Mouse (Mus musculus): ENCODE data around the gene Best1. TPM values are rescaled to one million over a fixed set of nuclear protein-coding genes. Genes with fewer than 3 reads are reported as not detected.

The Best1 gene
- polyA plus RNA-seq, 1 experiment from 2014 or later: 0.80 TPM

- Histone ChIP-seq H3K9me3 (no peaks in the 10 kb centered on the region), H3K4me1 (peaks cover 15% of the 10 kb centered on the region; the same call in 1 of the 2 replicates), H3K27me3 (replicated peaks) (no peaks in the 10 kb centered on the region), H3K9ac (no peak overlapping the region), H3K27ac (no peak overlapping the region), H3K4me2 (no peak overlapping the region), H3K36me3 (peaks cover 24% of the 10 kb centered on the region), H3K4me3 (replicated peaks) (no peak overlapping the region)
- ATAC-seq (ENCODE audit: insufficient read depth, low FRiP score, low read depth): no peak
- WGBS: 84% methylated on average over 2 of the region's 2 CpGs
Observed at GRCm38 (mm10) chr19:9985900-9986421, 15.5 kb downstream of the Best1 start.

GRCm38 (mm10) chr19:9985190-9985899 is 16.1 kb downstream of the Best1 start:
- Histone ChIP-seq H3K4me2 (no peak overlapping the region), H3K4me3 (replicated peaks) (no peak overlapping the region), H3K27me3 (replicated peaks) (no peaks in the 10 kb centered on the region), H3K27ac (no peak overlapping the region), H3K9ac (no peak overlapping the region), H3K9me3 (no peaks in the 10 kb centered on the region), H3K4me1 (peaks cover 15% of the 10 kb centered on the region; the same call in 1 of the 2 replicates), H3K36me3 (peaks cover 24% of the 10 kb centered on the region)
- 93% methylated on average over 6 of the region's 6 CpGs for WGBS
- ATAC-seq (ENCODE audit: insufficient read depth, low FRiP score, low read depth): no peak

- WGBS: 86% methylated on average over 20 of the region's 20 CpGs
- Histone ChIP-seq H3K4me1 (peaks cover 15% of the 10 kb centered on the region; the same call in 1 of the 2 replicates), H3K4me2 (peak overlapping the region; percentile 63), H3K27ac (no peak overlapping the region), H3K36me3 (peaks cover 24% of the 10 kb centered on the region), H3K4me3 (replicated peaks) (peak overlapping the region; percentile 97), H3K9ac (no peak overlapping the region; the same call in 1 of the 2 replicates), H3K27me3 (replicated peaks) (no peaks in the 10 kb centered on the region), H3K9me3 (no peaks in the 10 kb centered on the region)
- ATAC-seq (ENCODE audit: insufficient read depth, low FRiP score, low read depth): no peak
Observed at GRCm38 (mm10) chr19:9984111-9985055, 17.1 kb downstream of the Best1 start.

GRCm38 (mm10) chr19:9982852-9983542 is 18.4 kb downstream of the Best1 start:
- H3K27me3 ChIP-seq (replicated peaks): no peaks in the 10 kb centered on the region
- H3K4me1 ChIP-seq: peaks cover 23% of the 10 kb centered on the region; the same call in 1 of the 2 replicates
- peak overlapping the region; percentile 63 for H3K4me2 ChIP-seq
- peak overlapping the region; percentile 95 for H3K9ac ChIP-seq
- H3K4me3 ChIP-seq (replicated peaks): peak overlapping the region; percentile 97
- no peaks in the 10 kb centered on the region for H3K9me3 ChIP-seq
- peak overlapping the region; percentile 98 for H3K27ac ChIP-seq
- H3K36me3 ChIP-seq: peaks cover 24% of the 10 kb centered on the region
- WGBS: under 1% methylated on average over 31 of the region's 31 CpGs
- peak; percentile 79 for ATAC-seq (ENCODE audit: insufficient read depth, low FRiP score, low read depth)

GRCm38 (mm10) chr19:9982151-9982851 is 19.1 kb downstream of the Best1 start:
- Histone ChIP-seq H3K4me2 (peak overlapping the region; percentile 81), H3K36me3 (peaks cover 24% of the 10 kb centered on the region), H3K27me3 (replicated peaks) (no peaks in the 10 kb centered on the region), H3K4me3 (replicated peaks) (peak overlapping the region; percentile 97), H3K27ac (peak overlapping the region; percentile 98), H3K4me1 (peaks cover 23% of the 10 kb centered on the region; the same call in 1 of the 2 replicates), H3K9me3 (no peaks in the 10 kb centered on the region), H3K9ac (peak overlapping the region; percentile 95)
- under 1% methylated on average over 59 of the region's 59 CpGs for whole genome bisulfite sequencing
- peak; percentile 97 for ATAC-seq (ENCODE audit: insufficient read depth, low FRiP score, low read depth)

GRCm38 (mm10) chr19:9981621-9982020 is 19.8 kb downstream of the Best1 start:
- Histone ChIP-seq H3K4me2 (peak overlapping the region; percentile 81), H3K4me1 (peaks cover 23% of the 10 kb centered on the region; the same call in 1 of the 2 replicates), H3K9me3 (no peaks in the 10 kb centered on the region), H3K36me3 (peaks cover 24% of the 10 kb centered on the region), H3K9ac (peak overlapping the region; percentile 29; the same call in 1 of the 2 replicates), H3K4me3 (replicated peaks) (peak overlapping the region; percentile 97), H3K27ac (peak overlapping the region; percentile 90), H3K27me3 (replicated peaks) (no peaks in the 10 kb centered on the region)
- no peak for ATAC-seq (ENCODE audit: insufficient read depth, low FRiP score, low read depth)
- 64% methylated on average over 4 of the region's 4 CpGs for WGBS

- ATAC-seq (ENCODE audit: insufficient read depth, low FRiP score, low read depth): no peak
- Histone ChIP-seq H3K36me3 (peaks cover 14% of the 10 kb centered on the region), H3K27me3 (replicated peaks) (no peaks in the 10 kb centered on the region), H3K4me3 (replicated peaks) (no peak within 1 kb of the TSS), H3K4me2 (no peak within 1 kb of the TSS), H3K9ac (no peak within 1 kb of the TSS), H3K9me3 (no peaks in the 10 kb centered on the region), H3K27ac (no peak within 1 kb of the TSS), H3K4me1 (peaks cover 23% of the 10 kb centered on the region; the same call in 1 of the 2 replicates)
- 85% methylated on average over 4 of the region's 4 CpGs for WGBS
Observed at GRCm38 (mm10) chr19:9980258-9980657, 21.2 kb downstream of the Best1 start, which contains the start of gene Fth1. Gene Fth1 (plus strand): TSS chr19:9980598.

- H3K4me2 ChIP-seq: no peak overlapping the region
- H3K4me1 ChIP-seq: peaks cover 19% of the 10 kb centered on the region; the same call in 1 of the 2 replicates
- H3K27me3 ChIP-seq (replicated peaks): no peaks in the 10 kb centered on the region
- H3K27ac ChIP-seq: no peak overlapping the region
- 74% methylated on average over 2 of the region's 2 CpGs for WGBS
- no peak overlapping the region for H3K4me3 ChIP-seq (replicated peaks)
- H3K9ac ChIP-seq: no peak overlapping the region
- ATAC-seq (ENCODE audit: insufficient read depth, low FRiP score, low read depth): no peak
- peaks cover 3% of the 10 kb centered on the region; the same call in 1 of the 2 replicates for H3K36me3 ChIP-seq
- no peaks in the 10 kb centered on the region for H3K9me3 ChIP-seq
Observed at GRCm38 (mm10) chr19:9979156-9979555, 22.3 kb downstream of the Best1 start.

- H3K4me3 ChIP-seq (replicated peaks): no peak overlapping the region
- H3K9me3 ChIP-seq: no peaks in the 10 kb centered on the region
- ATAC-seq (ENCODE audit: insufficient read depth, low FRiP score, low read depth): no peak
- H3K9ac ChIP-seq: no peak overlapping the region
- H3K36me3 ChIP-seq: no peaks in the 10 kb centered on the region
- WGBS: 45% methylated on average over 5 of the region's 5 CpGs
- peak overlapping the region; percentile 35; the same call in 1 of the 2 replicates for H3K27ac ChIP-seq
- peaks cover 14% of the 10 kb centered on the region; the same call in 1 of the 2 replicates for H3K4me1 ChIP-seq
- H3K4me2 ChIP-seq: no peak overlapping the region
- no peaks in the 10 kb centered on the region for H3K27me3 ChIP-seq (replicated peaks)
Observed at GRCm38 (mm10) chr19:9978431-9978951, 22.9 kb downstream of the Best1 start.

DNA sequence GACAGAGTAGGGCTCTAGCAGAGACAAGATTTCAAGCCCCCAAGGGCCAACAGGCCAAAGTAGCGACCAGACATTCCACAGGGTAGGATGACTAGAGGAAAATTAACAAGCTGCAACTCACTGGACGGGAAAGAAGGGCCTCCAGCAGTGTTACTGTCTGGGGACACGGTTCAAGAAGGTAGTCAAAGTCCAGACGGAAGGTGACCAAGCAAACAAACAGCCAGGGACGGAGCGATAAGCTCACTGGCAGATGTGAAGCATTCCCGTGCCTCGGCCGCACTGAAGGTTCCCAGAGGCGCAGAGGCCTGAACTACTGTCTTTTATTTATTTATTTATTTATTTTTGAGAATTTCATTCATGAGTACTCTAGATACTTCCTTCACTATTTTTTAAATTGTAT is 24.3 kb downstream of the Best1 start:
- no peak overlapping the region for H3K27ac ChIP-seq
- H3K9me3 ChIP-seq: no peaks in the 10 kb centered on the region
- no peak overlapping the region for H3K9ac ChIP-seq
- H3K4me2 ChIP-seq: no peak overlapping the region
- ATAC-seq (ENCODE audit: insufficient read depth, low FRiP score, low read depth): 0 out of 2 replicates have a peak, but pooled peaks have one; percentile 44
- 73% methylated on average over 10 of the region's 10 CpGs for WGBS
- no peaks in the 10 kb centered on the region for H3K36me3 ChIP-seq
- peaks cover 14% of the 10 kb centered on the region; the same call in 1 of the 2 replicates for H3K4me1 ChIP-seq
- no peak overlapping the region for H3K4me3 ChIP-seq (replicated peaks)
- no peaks in the 10 kb centered on the region for H3K27me3 ChIP-seq (replicated peaks)
